Mouse (Mus musculus) neutrophil, adult 5-6 weeks (primary cell): ENCODE data around the gene Kxd1. TPM values are rescaled to one million over a fixed set of nuclear protein-coding genes. Genes with fewer than 3 reads are reported as not detected.

Source experiments
- ATAC-seq: fragments of 151-379, 151-347 bp; 2 replicates; pipeline ENCODE4 v1.8.0; 2017; ENCODE audit warnings: mild to moderate bottlenecking, moderate TSS enrichment; ENCODE audit not compliant: insufficient number of reproducible peaks, poor library complexity, low FRiP score, severe bottlenecking; ENCODE audit errors: extremely low read depth
- total RNA-seq: library from RNA; stranded (forward); fragments of 200-1000 nt; gene quantifications from 2 replicates; pipeline ENCODE4 v1.2.3, GENCODE M21; 2017

Gene Kxd1
- total RNA-seq, 1 experiment from 2014 or later, result 47.4 TPM

DNA sequence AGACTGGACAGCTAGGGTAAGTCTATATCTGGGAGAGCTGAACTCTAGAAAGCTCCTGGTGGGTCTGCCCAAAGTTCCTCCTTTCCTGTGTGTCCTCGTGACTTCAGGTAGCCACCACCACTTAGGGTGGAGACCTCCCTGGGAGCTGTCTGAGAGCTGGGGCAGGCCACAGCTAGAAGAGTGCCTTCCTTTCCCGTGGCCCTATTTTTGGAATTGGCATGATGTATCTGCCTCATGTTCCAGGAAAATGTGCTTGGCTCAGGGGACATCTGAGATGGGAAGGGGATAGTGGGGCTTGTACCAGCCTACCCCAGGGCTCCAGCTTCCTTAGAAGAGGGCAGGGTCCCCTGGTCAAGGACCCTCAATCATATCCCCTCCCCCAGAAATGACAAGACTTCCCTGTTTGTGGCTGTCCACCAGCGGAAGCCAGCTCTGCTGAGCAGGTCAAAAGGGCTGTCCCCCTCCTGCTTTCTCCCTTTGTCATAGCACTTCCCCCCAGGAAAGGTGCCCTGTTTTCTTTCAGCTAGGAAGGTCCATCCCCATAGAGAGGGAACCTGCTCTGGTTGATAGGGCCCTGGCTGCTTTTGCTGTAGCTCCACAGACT lies 23.9 kb upstream of the Kxd1 start:
- ATAC-seq, result no peak

DNA sequence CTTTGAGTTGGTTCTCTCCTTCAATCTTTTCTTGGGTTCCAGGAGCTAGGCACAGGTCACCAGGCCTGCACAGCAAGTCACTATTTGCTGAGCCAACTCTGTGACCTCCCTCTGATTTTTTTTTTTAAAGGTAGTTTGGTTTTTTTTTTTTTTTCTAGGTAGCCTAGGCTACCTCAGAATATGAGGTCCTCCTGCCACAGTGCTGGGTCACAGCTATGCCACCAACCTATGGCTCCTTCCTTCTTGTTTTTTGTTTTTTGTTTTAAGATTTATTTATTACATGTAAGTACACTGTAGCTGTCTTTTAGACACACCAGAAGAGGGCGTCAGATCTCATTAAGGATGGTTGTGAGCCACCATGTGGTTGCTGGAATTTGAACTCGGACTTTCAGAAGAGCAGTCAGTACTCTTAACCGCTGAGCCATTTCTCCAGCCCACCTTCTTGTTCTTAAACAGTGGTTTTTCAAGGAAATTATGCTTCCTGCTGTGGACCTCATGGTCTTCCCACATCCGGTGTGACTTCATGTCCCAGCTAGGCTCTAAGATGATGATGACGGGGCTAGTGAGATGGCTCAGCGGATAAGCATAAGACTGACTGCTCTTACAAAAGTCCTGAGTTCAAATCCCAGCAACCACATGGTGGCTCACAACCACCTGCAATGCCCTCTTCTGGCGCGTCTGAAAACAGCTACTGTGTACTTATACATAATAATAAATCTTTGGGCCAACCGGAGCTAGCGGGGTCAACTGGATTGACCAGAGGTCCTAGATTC lies 21.8 kb upstream of the Kxd1 start:
- no peak for ATAC-seq

DNA sequence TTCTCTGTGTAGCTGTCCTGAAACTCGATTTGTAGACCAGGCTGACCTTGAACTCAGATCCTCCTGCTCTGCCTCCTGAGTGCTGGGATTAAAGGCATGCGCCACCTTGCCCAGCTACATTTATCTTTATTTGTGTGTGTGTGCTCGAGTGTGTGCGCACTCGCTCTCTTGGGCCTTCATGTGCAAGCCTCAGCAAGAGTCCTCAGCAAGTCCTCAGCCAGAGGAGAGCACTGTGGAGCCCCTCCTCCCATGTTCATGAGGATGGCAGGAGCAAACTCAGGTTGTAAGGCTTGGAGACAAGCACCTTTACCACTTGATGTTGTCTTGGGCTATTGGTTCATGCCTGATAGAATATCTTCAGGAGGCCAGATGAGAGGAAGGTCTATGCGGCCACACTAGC lies 20.0 kb upstream of the Kxd1 start:
- no peak for ATAC-seq

DNA sequence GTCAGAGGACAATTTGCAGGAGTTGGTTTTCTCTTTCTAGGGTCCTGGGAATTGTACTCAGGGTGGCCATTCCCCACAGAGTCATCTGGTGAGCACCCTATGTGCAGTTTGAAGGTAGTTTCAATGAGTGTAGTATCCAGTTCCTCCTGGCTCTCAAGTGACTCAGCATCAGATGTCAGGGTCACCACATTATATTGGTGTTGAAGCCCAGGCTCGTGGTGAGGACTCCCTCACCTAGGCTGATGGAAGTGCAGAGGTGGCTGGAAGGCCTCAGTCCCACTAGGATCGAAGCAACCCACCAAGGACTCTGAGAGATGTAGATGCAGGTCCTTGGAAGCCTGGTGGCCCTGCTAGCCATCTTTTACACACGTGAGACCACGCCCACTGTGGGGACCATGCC lies 18.7 kb upstream of the Kxd1 start:
- ATAC-seq, result no peak

DNA sequence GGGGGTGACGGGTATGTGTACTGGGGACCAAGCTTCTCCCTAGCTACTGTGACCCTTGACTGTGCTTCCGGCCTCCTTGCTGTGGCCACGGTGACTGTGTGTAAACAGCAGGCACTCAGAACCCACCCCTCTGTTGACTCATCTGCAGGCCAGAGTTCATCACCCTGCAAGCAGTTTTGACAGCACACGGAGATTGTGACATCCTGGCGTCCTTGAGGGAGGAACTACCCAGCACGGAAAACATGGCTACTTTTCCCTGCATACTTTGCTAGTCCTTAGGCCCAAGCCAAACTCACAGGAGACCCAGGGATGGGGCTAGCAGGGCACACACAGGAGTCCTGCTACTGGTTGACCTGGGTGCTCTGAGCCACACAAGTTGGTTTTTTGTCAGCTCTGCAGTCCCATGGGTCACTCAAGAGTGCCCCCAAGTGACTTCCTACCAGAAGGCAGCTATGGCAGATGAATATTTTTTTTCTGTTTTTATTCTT lies 16.5 kb upstream of the Kxd1 start:
- peak; percentile 69 for ATAC-seq

DNA sequence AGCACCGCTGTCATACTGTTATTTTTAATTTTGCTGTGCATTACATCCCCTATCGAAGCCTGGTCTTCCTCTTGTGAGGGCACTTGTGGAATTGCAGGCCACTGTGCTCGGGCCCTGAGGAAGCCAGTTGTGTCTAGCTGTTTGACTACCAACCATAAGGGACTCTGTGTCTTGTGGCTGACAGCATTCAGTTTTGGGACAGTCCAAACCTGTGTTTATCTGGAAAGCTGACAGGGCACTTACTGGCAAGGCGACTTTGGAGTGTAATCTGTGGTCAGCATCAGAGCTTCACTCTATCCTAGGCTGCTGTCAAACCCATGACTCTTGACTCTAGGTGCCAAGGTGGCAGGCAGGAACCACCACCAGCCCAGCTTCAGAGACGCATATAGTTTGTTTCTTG lies 13.3 kb upstream of the Kxd1 start:
- ATAC-seq, result no peak

DNA sequence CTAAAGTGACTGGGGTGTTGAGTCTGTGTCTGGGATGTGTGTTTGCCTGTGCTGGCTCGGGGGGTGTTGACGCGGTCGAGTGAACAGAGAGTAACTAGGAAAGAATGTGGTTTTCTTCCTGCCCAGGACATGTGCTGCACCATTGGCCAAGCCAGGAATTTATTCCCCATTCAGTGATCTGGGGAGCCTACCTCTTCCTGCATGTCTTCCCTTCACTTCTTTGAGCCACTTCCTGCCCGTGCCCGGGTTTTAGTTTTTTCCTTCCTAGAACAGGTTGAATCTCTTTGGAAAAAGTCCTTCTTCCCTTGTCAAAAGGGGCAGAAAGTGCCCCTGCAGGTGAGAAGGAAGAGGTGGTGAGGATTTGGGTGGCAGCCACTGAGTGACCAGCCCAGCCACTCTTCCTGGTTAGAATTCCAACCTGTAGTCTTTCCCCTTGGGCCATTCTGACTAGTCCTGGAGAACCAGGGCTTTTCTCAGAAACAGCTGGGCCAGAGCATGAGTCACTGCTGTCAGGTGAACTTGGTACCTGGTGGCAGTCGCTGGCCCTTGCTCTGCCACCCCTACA lies 12.8 kb upstream of the Kxd1 start:
- ATAC-seq, result no peak

DNA sequence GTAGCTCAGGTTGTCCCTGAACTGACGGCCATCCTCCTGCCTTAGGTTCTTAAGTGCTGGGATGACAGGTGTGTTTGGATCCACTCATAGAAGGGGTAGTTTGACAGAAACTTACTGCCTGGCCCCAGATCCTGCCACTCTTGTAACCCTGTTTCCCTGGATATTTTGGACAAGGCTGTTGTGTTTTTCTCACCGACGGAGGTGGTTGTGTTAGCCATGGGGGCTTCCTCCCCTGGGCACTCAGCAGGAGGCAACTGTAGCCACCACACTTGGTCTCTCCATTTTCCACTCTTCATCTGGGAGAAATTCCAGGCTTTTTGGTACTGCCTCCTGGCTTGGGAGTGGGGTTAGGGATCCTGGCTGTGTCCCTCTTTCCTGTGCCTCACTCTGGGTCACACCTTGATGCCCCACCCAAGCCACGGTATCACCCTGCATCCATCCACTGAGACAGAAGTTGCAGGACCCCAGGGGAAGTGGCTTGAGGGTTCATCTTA lies 12.3 kb upstream of the Kxd1 start:
- ATAC-seq, result no peak

DNA sequence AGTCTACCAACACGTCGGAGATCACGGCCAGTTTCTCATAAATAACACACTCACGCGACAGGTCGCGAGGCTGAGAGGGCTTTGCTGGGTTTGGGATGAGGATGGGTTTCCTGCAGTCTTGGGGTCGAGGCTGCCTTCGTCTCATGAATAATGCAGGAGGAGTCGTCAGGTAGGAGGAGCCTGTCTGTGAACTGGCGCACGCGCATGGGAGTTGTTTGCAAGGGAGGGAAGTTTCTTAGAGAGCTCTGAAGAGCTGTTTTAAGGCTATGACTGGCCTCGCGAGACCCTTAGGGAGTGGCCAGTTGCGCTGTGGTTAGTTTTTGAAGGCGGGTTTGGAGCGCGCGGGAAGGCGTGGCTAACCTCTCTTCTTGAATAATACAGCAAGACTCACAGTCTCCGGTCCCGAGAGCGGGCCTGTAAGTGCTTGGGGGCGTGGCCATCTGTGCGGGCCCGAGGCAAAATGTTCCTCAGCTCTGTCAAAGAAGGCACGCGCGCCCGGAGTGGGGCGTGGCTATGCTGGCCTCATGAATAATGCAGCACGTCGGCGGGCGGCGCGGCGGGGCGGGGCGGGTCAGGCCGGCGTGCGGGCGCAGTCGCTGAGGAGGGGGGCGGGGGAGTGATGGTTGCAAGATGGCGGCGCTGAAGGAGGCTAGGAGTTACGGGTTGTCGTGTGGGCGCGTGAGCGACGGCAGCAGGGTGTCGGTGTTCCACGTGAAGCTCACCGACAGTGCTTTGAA lies 11.5 kb upstream of the Kxd1 start, which contains the start of gene Ell:
Gene Ell, plus strand, starts transcription at position 381 of the 737 bp plus-strand sequence.
- peak; percentile 65 for ATAC-seq

DNA sequence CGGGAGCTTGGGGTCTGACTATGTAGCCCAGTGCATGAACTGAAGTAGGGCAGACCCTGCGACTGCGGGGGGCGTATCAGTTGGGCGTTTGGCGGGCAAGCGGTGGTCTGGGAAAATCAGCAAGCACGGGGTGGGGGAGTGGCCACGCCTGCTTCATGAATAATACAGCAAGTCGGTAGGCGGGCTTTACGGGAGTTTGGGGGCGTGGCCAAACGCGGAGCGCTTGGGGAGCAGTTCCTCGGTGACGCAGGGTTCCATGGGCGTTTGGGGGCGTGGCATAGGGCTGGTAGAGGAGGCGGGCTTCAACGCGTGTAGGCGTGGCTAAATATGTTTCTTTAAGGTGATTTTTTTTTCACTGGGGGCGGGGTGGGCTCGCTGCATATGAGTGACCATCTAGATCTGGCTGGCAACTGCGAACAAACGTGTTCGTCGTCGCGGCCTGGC lies 10.9 kb upstream of the Kxd1 start:
- ATAC-seq, result peak; percentile 68

DNA sequence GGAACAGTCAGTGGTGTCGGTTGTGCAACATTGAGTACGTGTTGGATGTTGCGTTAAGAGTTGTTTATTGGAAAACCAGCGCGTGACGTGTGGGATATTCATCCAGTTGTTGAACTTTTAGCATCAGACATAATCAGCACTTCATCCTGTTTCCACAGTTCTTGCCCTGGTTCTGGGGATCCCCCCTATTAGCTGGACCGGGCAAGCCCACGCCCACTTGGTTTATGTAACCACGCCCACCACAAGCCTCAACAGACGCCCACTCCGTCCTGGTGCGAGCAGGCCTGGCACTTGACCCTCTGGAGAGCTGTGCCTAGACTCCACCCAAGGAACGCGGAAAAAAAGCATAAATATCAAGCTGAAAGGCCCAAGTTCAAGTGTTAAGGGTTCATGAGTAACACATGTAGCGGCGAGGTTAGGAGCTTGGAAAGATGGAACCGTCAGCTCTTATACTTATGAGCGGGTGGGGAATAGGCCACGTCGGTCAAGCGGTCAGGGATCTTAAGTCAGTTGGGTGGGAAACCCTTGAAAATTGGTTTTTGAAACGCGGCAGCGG lies 10.3 kb upstream of the Kxd1 start:
- peak; percentile 4; the same call in 1 of the 2 replicates for ATAC-seq

DNA sequence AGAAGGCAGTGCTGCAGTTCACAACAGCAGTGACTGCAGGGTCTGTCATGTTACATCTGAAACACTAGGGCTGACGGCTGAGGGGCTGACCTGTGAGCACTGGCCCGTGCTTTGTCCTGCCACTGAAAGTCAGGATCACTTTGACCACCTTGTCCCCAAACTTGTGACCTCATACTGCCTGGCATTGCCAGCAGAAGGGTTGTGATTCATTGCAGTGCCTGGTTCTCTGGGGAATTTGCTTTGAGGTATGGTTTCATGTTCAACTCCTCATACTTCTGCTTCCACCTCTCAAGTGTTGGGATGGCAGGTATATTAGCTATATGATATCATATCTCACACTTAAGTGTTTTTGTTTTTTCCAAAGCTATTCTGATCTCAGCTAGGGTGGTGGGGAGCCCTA lies 7.9 kb upstream of the Kxd1 start:
- no peak for ATAC-seq

DNA sequence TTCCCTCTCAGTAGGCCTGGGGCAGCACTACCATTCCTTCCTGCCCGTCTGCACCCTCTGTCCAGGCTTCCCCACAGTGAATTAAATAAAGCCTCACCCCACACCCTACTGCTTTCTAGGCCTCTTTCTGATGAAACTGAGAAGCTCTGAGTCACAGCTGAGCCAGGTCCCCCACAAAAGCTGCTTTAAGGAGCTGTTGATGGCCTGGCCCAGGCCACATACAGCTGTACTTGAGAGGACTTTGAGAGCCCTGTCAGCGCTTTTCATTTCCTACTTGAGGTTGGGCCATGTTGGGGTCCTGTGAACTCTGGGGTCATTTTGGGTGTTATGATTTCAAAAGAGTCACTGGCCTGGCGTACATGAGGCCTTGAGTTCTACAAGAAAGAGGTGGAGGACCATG lies 7.5 kb upstream of the Kxd1 start:
- no peak for ATAC-seq

DNA sequence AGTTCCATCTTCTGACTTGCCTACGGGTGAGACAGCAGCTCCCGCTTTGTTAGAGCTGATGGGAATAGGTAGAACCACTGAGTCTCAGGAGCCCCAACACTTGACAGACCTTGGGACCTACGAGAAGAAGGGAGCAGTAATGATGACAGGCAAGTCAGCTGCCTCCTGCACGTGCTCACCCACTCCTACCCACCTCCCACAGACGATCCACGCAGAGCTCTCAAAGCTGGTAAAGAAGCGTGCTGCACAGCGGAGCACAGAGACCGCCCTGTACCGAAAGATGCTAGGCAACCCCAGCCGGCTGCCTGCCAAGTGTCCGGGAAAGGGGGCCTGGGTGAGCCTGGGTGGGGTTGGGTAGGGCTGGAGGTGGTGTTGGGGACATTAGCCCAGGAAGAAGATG lies 6.5 kb upstream of the Kxd1 start:
- no peak for ATAC-seq

DNA sequence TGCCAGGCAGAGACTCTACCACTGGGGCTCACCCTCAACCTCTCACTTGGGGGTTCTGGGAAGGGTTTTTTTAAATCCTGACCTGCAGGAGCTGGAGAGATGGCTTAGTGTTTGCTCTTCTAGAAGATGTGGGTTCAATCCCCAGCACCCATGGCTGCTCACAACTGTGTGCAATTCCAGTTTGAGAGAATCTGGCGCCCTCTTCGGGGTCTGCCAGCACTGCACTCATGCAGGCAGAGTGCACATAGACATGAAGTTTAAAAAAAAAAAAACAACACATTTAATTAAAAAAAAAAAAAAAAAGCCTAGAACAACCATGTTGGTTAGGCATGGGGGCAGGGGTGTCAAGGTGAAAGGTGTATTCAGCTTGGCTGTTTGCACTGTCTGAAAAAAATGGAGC lies 2.6 kb upstream of the Kxd1 start:
- no peak for ATAC-seq

DNA sequence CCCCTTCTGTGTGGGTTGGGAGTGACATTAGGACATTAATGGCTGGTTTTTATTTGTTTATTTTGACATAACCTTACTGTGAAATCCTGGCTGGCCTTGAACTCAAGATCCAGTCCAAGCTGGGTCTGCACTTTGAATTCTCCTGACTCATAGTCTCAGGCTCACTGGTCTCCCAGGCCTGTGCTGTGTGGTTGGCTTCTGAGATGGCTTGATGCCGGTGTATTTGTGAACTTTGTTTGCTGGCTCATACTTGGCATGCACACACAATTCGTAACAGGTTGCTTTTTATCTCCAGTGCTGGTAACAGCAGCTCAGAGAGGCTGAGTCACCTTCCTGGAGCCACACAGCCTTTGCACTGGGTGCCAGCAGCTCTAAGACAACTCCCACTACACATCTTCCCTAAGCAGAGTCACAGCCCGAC lies 2.0 kb upstream of the Kxd1 start:
- ATAC-seq, result no peak

DNA sequence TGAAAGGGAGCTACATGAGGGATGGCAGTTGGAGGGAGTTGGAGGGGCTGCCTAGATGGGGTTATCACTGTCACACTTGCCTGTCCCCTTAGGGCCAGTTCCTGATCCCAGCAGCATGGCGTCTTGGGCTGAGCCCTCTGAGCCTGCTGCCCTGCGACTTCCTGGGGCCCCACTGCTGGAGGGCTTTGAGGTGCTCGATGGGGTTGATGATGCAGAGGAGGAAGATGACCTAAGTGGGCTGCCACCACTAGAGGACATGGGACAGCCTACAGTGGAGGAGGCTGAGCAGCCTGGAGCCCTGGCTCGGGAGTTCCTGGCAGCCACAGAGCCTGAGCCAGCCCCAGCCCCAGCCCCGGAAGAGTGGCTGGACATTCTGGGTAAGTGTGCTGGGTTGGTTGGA lies 1.5 kb upstream of the Kxd1 start:
- ATAC-seq, result no peak

DNA sequence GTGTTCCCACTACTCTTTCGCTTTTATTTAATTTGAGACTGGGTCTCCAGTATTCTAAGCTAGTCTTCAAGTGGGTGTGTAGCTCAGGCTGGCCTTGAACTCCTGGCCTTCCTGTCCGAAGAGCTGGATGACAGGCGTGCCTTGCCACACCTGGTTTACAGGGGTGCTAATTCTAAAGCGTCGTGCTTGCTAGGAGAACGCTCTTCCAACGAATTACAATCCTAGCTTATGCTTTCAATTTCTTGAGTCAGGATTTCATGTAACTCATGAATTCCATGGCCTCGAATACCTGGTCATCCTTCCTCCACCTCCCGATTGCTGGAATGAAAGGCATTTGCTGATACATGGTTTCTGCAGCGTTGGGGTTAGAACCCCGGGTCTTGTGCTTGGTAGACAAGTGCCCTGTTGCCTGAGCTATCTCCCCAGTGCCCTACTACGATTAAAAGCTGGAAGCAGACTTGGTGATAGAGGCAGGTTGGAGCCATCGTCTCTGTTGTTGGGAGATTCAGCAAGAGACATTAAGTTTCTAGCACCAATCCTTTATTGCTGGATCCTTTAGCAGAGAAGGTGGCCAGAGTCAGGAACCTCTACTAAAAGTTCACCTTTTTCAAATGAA lies 534 bp upstream of the Kxd1 start:
- no peak for ATAC-seq

DNA sequence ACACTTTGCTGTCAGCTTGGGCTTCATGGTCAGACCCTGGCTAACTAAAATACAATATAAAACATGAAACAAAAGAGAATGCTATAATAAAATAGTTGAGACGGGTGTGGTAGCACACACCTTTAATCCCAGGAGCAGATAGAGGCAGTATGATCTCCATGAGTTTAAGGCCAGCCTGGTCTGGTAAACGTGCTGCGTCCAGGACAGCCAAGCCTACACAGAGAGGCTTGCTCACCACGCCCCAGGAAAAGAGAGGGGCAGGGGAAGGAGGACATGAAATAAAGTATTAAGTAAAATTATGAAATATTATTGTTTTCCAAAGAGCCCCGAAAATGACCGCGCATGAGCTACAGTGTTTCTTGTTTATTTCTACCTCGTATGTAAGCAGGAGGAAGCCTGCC lies 645 bp downstream of the Kxd1 start:
- ATAC-seq, result no peak
